Mouse (Mus musculus): ENCODE results near the gene Olfr1051. TPM values are rescaled to one million over a fixed set of nuclear protein-coding genes. Genes with fewer than 3 reads are reported as not detected.
"Not testable (repeated sequence)": the region's sequence is repeated elsewhere in the genome, so short reads cannot be mapped to it uniquely, and the experiment has no call there.

Olfr1051 gene
- polyA plus RNA-seq (2012; rRNA removed): not detected in 2 replicates
- not detected in 2 replicates for polyA plus RNA-seq (2014; fragmentation: Nextera tagmentation; extraction: Ambion mirVana)

DNA sequence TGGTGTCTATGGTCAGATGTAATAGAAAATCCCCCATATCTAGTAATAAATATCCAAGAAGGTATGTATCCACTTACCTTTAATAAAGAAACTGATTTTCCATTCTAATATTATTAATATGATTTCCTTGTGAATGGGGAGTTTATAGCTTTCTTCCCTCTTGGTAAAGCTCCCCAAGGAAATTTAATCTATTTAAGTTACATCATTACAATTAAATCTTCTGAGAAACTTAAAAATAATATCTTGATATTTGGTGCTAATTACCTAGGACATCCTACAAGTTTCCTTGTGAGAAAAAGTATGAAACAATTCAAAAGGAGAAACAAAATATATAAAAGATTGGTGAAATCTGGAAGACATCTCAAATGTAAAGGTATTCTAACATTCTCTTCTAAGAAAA is at the start of gene Olfr1051:
TSS of gene Olfr1051 (minus strand) at position 101 of the 400 bp plus-strand sequence.
- not testable (repeated sequence) for H3K4me1 ChIP-seq (replicated peaks; ENCODE audit: control insufficient read depth in 2 of 2, insufficient read depth in 2 of 2, low read length in 1 of 2); ATAC-seq (ENCODE audit: insufficient read depth); H3K27ac ChIP-seq; DNase-seq (ENCODE audit: low read depth in 3 of 3, low spot score in 3 of 3); H3K4me3 ChIP-seq (ENCODE audit: insufficient read depth in 1 of 2, low read depth in 2 of 2, low read length in 2 of 2); H3K9ac ChIP-seq (replicated peaks); H3K9me3 ChIP-seq (ENCODE audit: control insufficient read depth, low read length); H3K4me2 ChIP-seq (ENCODE audit: low read depth); H3K27me3 ChIP-seq (ENCODE audit: control insufficient read depth, insufficient read depth, low read length); H3K36me3 ChIP-seq (replicated peaks; ENCODE audit: control insufficient read depth, insufficient read depth, low read depth)

DNA sequence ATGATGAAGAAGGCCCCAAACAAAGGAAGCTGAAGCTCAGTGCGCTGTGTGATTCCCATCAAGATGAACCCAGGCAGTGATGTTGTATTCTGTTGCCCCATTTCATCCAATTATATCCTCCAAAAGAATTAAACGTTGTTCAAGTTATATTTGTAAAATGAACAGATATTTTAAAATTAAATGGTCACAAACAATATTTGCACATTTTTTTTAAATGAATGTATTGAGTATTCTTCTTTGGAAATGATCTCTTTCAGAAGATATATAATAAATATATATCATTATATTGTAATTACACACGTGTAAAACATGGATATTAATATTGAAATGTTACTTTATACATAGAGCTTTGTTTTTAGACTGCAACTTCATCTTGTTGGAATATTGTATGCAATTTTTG is 36.3 kb upstream of the Olfr1051 start, which contains the start of gene Olfr1053:
TSS of gene Olfr1053 (minus strand) at position 101 of the 400 bp plus-strand sequence.
- ATAC-seq (ENCODE audit: insufficient read depth): no peak
- Histone ChIP-seq H3K4me2 (ENCODE audit: low read depth) (no peak within 1 kb of the TSS), H3K27ac (no peak within 1 kb of the TSS), H3K9me3 (ENCODE audit: control insufficient read depth, low read length) (no peaks in the 10 kb centered on the region), H3K4me1 (replicated peaks; ENCODE audit: control insufficient read depth in 2 of 2, insufficient read depth in 2 of 2, low read length in 1 of 2) (no peaks in the 10 kb centered on the region), H3K9ac (replicated peaks) (no peak within 1 kb of the TSS), H3K27me3 (ENCODE audit: control insufficient read depth, insufficient read depth, low read length) (no peaks in the 10 kb centered on the region), H3K4me3 (ENCODE audit: insufficient read depth in 1 of 2, low read depth in 2 of 2, low read length in 2 of 2) (no peak within 1 kb of the TSS), H3K36me3 (replicated peaks; ENCODE audit: control insufficient read depth, insufficient read depth, low read depth) (no peaks in the 10 kb centered on the region)
- TF ChIP-seq EP300 (IDR thresholded peaks at IDR 0.05; ENCODE audit: low read depth) (no peak), CTCF (IDR thresholded peaks at IDR 0.05; ENCODE audit: low read depth) (no peak)
- 40% methylated on average over 3 of the region's 3 CpGs for WGBS (ENCODE audit: insufficient replicate concordance)
- no peak for DNase-seq (ENCODE audit: low read depth in 3 of 3, low spot score in 3 of 3)

DNA sequence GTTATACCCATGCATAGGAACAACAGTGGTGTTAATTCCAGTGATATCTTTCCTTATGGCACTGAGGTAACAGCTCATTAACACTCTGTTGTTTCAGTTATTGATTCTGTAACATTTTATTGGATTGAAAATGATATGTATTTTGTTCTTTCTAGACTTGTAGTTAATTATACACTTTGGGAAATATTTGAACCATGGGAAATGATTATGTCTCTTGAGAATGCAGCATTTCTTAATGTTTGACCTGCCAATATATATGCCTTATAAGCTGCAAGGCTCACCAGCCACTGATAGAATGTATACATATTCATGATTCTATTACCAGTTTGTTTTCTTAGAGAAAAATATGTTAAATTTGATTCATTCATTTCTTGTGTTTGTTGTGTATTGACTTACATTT is 13.3 kb upstream of the Olfr1051 start, which contains the start of gene Olfr1052:
TSS of gene Olfr1052 (plus strand) at position 301 of the 400 bp plus-strand sequence.
- Histone ChIP-seq H3K36me3 (replicated peaks; ENCODE audit: control insufficient read depth, insufficient read depth, low read depth) (no peaks in the 10 kb centered on the region), H3K4me3 (ENCODE audit: insufficient read depth in 1 of 2, low read depth in 2 of 2, low read length in 2 of 2) (no peak within 1 kb of the TSS), H3K27me3 (ENCODE audit: control insufficient read depth, insufficient read depth, low read length) (no peaks in the 10 kb centered on the region), H3K9ac (replicated peaks) (no peak within 1 kb of the TSS), H3K27ac (no peak within 1 kb of the TSS), H3K4me1 (replicated peaks; ENCODE audit: control insufficient read depth in 2 of 2, insufficient read depth in 2 of 2, low read length in 1 of 2) (no peaks in the 10 kb centered on the region), H3K9me3 (ENCODE audit: control insufficient read depth, low read length) (no peaks in the 10 kb centered on the region), H3K4me2 (ENCODE audit: low read depth) (no peak within 1 kb of the TSS)
- no peak for ATAC-seq (ENCODE audit: insufficient read depth)
- no peak for DNase-seq (ENCODE audit: low read depth in 3 of 3, low spot score in 3 of 3)
- TF ChIP-seq CTCF (IDR thresholded peaks at IDR 0.05; ENCODE audit: low read depth) (no peak), EP300 (IDR thresholded peaks at IDR 0.05; ENCODE audit: low read depth) (no peak)

DNA sequence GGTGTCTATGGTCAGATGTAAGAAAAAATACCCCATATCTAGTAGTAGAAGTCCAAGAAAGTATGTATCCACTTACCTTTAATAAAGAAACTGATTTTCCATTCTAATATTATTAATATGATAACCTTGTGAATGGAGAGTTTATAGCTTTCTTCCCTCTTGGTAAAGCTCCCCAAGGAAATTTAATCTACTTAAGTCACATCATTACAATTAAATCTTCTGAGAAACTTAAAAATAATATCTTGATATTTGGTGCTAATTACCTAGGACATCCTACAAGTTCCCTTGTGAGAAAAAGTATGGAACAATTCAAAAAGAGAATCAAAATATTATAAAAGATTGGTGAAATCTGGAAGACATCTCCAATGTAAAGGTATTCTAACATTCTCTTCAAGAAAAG is 20.7 kb downstream of the Olfr1051 start, which contains the start of gene Olfr1049:
TSS of gene Olfr1049 (minus strand) at position 101 of the 400 bp plus-strand sequence.
- H3K9ac ChIP-seq (replicated peaks); H3K27me3 ChIP-seq (ENCODE audit: control insufficient read depth, insufficient read depth, low read length); H3K4me1 ChIP-seq (replicated peaks; ENCODE audit: control insufficient read depth in 2 of 2, insufficient read depth in 2 of 2, low read length in 1 of 2); ATAC-seq (ENCODE audit: insufficient read depth); H3K36me3 ChIP-seq (replicated peaks; ENCODE audit: control insufficient read depth, insufficient read depth, low read depth); H3K4me2 ChIP-seq (ENCODE audit: low read depth); H3K27ac ChIP-seq; H3K9me3 ChIP-seq (ENCODE audit: control insufficient read depth, low read length); DNase-seq (ENCODE audit: low read depth in 3 of 3, low spot score in 3 of 3); H3K4me3 ChIP-seq (ENCODE audit: insufficient read depth in 1 of 2, low read depth in 2 of 2, low read length in 2 of 2): not testable (repeated sequence)

DNA sequence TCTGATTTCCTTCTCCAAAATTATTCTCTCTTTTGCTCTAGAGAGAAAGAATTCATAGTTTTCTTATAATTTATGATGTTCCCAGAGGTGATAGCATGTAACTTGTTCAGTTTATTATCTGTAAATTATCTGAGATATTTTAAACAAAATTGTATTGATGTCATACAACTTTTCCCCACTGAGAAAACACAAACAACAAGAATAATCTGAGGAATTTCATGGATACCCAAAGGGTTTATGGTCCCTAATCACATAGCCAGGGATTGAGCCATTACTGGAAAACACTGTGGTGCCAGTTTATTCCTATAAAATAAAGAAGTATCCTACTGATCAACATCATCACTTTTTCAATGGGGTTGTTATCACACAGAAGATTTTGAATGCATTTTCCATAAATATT is 38.7 kb downstream of the Olfr1051 start, which contains the start of gene Olfr1048:
TSS of gene Olfr1048 (minus strand) at position 101 of the 400 bp plus-strand sequence.
- Histone ChIP-seq H3K9me3 (ENCODE audit: control insufficient read depth, low read length) (no peaks in the 10 kb centered on the region), H3K36me3 (replicated peaks; ENCODE audit: control insufficient read depth, insufficient read depth, low read depth) (no peaks in the 10 kb centered on the region), H3K9ac (replicated peaks) (no peak within 1 kb of the TSS), H3K4me2 (ENCODE audit: low read depth) (no peak within 1 kb of the TSS), H3K27me3 (ENCODE audit: control insufficient read depth, insufficient read depth, low read length) (no peaks in the 10 kb centered on the region), H3K4me1 (replicated peaks; ENCODE audit: control insufficient read depth in 2 of 2, insufficient read depth in 2 of 2, low read length in 1 of 2) (no peaks in the 10 kb centered on the region), H3K4me3 (ENCODE audit: insufficient read depth in 1 of 2, low read depth in 2 of 2, low read length in 2 of 2) (no peak within 1 kb of the TSS), H3K27ac (no peak within 1 kb of the TSS)
- DNase-seq (ENCODE audit: low read depth in 3 of 3, low spot score in 3 of 3): no peak
- no peak for ATAC-seq (ENCODE audit: insufficient read depth)
- TF ChIP-seq CTCF (IDR thresholded peaks at IDR 0.05; ENCODE audit: low read depth) (no peak), EP300 (IDR thresholded peaks at IDR 0.05; ENCODE audit: low read depth) (no peak)

DNA sequence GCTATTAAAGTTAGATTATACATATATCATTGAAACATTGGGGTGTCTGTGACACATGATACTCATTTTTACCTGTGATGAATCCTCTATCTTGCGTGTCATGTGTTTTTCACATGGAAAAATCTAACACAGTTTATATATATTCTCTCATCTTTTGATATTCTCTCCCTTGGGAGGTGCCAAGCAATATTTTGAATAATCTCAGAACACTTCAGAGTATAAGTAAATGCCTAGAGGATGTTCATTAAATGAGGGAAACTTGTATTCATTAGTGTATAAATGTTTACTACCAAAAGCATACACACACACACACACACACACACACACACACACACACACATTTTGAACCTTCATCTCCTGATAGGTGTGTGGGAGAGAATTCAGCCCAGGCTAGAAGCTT is 47.6 kb downstream of the Olfr1051 start, which contains the start of gene Olfr1047:
TSS of gene Olfr1047 (minus strand) at position 101 of the 400 bp plus-strand sequence.
- H3K9me3 ChIP-seq (ENCODE audit: control insufficient read depth, low read length): no peaks in the 10 kb centered on the region
- DNase-seq (ENCODE audit: low read depth in 3 of 3, low spot score in 3 of 3) (no peak), ATAC-seq (ENCODE audit: insufficient read depth) (no peak)
- no peaks in the 10 kb centered on the region for H3K4me1 ChIP-seq (replicated peaks; ENCODE audit: control insufficient read depth in 2 of 2, insufficient read depth in 2 of 2, low read length in 1 of 2)
- no peaks in the 10 kb centered on the region for H3K36me3 ChIP-seq (replicated peaks; ENCODE audit: control insufficient read depth, insufficient read depth, low read depth)
- H3K4me2 ChIP-seq (ENCODE audit: low read depth): no peak within 1 kb of the TSS
- WGBS (ENCODE audit: insufficient replicate concordance): 54% methylated on average over 1 of the region's 1 CpGs
- no peak within 1 kb of the TSS for H3K4me3 ChIP-seq (ENCODE audit: insufficient read depth in 1 of 2, low read depth in 2 of 2, low read length in 2 of 2)
- H3K27me3 ChIP-seq (ENCODE audit: control insufficient read depth, insufficient read depth, low read length): no peaks in the 10 kb centered on the region
- H3K27ac ChIP-seq: no peak within 1 kb of the TSS
- TF ChIP-seq CTCF (IDR thresholded peaks at IDR 0.05; ENCODE audit: low read depth) (no peak), EP300 (IDR thresholded peaks at IDR 0.05; ENCODE audit: low read depth) (no peak)
- H3K9ac ChIP-seq (replicated peaks): no peak within 1 kb of the TSS

Other genes with a start within 250 kb of the Olfr1051 start
- gene Olfr1034, start 233.2 kb downstream of the Olfr1051 start, polyA plus RNA-seq (2012; rRNA removed): 0.06 TPM in 2 replicates
- 0.04 TPM in 1 of 2 replicates, not detected in the other for gene Olfr1034, start 233.2 kb downstream of the Olfr1051 start, polyA plus RNA-seq (2014; fragmentation: Nextera tagmentation; extraction: Ambion mirVana)
- gene Olfr1036, start 205.1 kb downstream of the Olfr1051 start, polyA plus RNA-seq (2012; rRNA removed): not detected in 2 replicates
- not detected in 2 replicates for gene Olfr1036, start 205.1 kb downstream of the Olfr1051 start, polyA plus RNA-seq (2014; fragmentation: Nextera tagmentation; extraction: Ambion mirVana)
- gene Olfr1037, start 191.7 kb downstream of the Olfr1051 start, polyA plus RNA-seq (2012; rRNA removed): not detected in 2 replicates
- not detected in 2 replicates for gene Olfr1037, start 191.7 kb downstream of the Olfr1051 start, polyA plus RNA-seq (2014; fragmentation: Nextera tagmentation; extraction: Ambion mirVana)
- gene Olfr1039, start 143.2 kb downstream of the Olfr1051 start, polyA plus RNA-seq (2012; rRNA removed): not detected in 2 replicates
- not detected in 2 replicates for gene Olfr1039, start 143.2 kb downstream of the Olfr1051 start, polyA plus RNA-seq (2014; fragmentation: Nextera tagmentation; extraction: Ambion mirVana)
- gene Olfr1040, start 132.4 kb downstream of the Olfr1051 start, polyA plus RNA-seq (2012; rRNA removed): not detected in 2 replicates
- gene Olfr1040, start 132.4 kb downstream of the Olfr1051 start, polyA plus RNA-seq (2014; fragmentation: Nextera tagmentation; extraction: Ambion mirVana): not detected in 2 replicates
- gene Olfr1042, start 117.2 kb downstream of the Olfr1051 start, polyA plus RNA-seq (2012; rRNA removed): not detected in 2 replicates
- not detected in 2 replicates for gene Olfr1042, start 117.2 kb downstream of the Olfr1051 start, polyA plus RNA-seq (2014; fragmentation: Nextera tagmentation; extraction: Ambion mirVana)
- gene Olfr1043, start 111.6 kb downstream of the Olfr1051 start, polyA plus RNA-seq (2012; rRNA removed): not detected in 2 replicates
- not detected in 2 replicates for gene Olfr1043, start 111.6 kb downstream of the Olfr1051 start, polyA plus RNA-seq (2014; fragmentation: Nextera tagmentation; extraction: Ambion mirVana)
- not detected in 2 replicates for gene Olfr1044, start 101.3 kb downstream of the Olfr1051 start, polyA plus RNA-seq (2012; rRNA removed)
- gene Olfr1044, start 101.3 kb downstream of the Olfr1051 start, polyA plus RNA-seq (2014; fragmentation: Nextera tagmentation; extraction: Ambion mirVana): not detected in 2 replicates
- gene Olfr52, start 93.4 kb downstream of the Olfr1051 start, polyA plus RNA-seq (2012; rRNA removed): not detected in 2 replicates
- not detected in 2 replicates for gene Olfr52, start 93.4 kb downstream of the Olfr1051 start, polyA plus RNA-seq (2014; fragmentation: Nextera tagmentation; extraction: Ambion mirVana)
- gene Olfr1045, start 76.1 kb downstream of the Olfr1051 start, polyA plus RNA-seq (2012; rRNA removed): not detected in 2 replicates
- gene Olfr1045, start 76.1 kb downstream of the Olfr1051 start, polyA plus RNA-seq (2014; fragmentation: Nextera tagmentation; extraction: Ambion mirVana): not detected in 2 replicates
- not detected in 2 replicates for gene Olfr1046, start 59.8 kb downstream of the Olfr1051 start, polyA plus RNA-seq (2012; rRNA removed)
- not detected in 2 replicates for gene Olfr1046, start 59.8 kb downstream of the Olfr1051 start, polyA plus RNA-seq (2014; fragmentation: Nextera tagmentation; extraction: Ambion mirVana)
- not detected in 2 replicates for gene Olfr1047, start 47.7 kb downstream of the Olfr1051 start, polyA plus RNA-seq (2012; rRNA removed)
- gene Olfr1047, start 47.7 kb downstream of the Olfr1051 start, polyA plus RNA-seq (2014; fragmentation: Nextera tagmentation; extraction: Ambion mirVana): not detected in 2 replicates
- not detected in 2 replicates for gene Olfr1048, start 38.8 kb downstream of the Olfr1051 start, polyA plus RNA-seq (2012; rRNA removed)
- gene Olfr1048, start 38.8 kb downstream of the Olfr1051 start, polyA plus RNA-seq (2014; fragmentation: Nextera tagmentation; extraction: Ambion mirVana): not detected in 2 replicates
- not detected in 2 replicates for gene Olfr1049, start 20.8 kb downstream of the Olfr1051 start, polyA plus RNA-seq (2012; rRNA removed)
- gene Olfr1049, start 20.8 kb downstream of the Olfr1051 start, polyA plus RNA-seq (2014; fragmentation: Nextera tagmentation; extraction: Ambion mirVana): not detected in 2 replicates
- gene Olfr1052, start 13.4 kb upstream of the Olfr1051 start, polyA plus RNA-seq (2012; rRNA removed): not detected in 2 replicates
- not detected in 2 replicates for gene Olfr1052, start 13.4 kb upstream of the Olfr1051 start, polyA plus RNA-seq (2014; fragmentation: Nextera tagmentation; extraction: Ambion mirVana)
- not detected in 2 replicates for gene Olfr1053, start 36.2 kb upstream of the Olfr1051 start, polyA plus RNA-seq (2012; rRNA removed)
- gene Olfr1053, start 36.2 kb upstream of the Olfr1051 start, polyA plus RNA-seq (2014; fragmentation: Nextera tagmentation; extraction: Ambion mirVana): not detected in 2 replicates
- gene Olfr1054, start 56.3 kb upstream of the Olfr1051 start, polyA plus RNA-seq (2012; rRNA removed): not detected in 2 replicates
- not detected in 2 replicates for gene Olfr1054, start 56.3 kb upstream of the Olfr1051 start, polyA plus RNA-seq (2014; fragmentation: Nextera tagmentation; extraction: Ambion mirVana)
- gene Olfr1055, start 71.2 kb upstream of the Olfr1051 start, polyA plus RNA-seq (2012; rRNA removed): not detected in 2 replicates
- not detected in 2 replicates for gene Olfr1055, start 71.2 kb upstream of the Olfr1051 start, polyA plus RNA-seq (2014; fragmentation: Nextera tagmentation; extraction: Ambion mirVana)
- gene Olfr1056, start 83.4 kb upstream of the Olfr1051 start, polyA plus RNA-seq (2012; rRNA removed): not detected in 2 replicates
- gene Olfr1056, start 83.4 kb upstream of the Olfr1051 start, polyA plus RNA-seq (2014; fragmentation: Nextera tagmentation; extraction: Ambion mirVana): not detected in 2 replicates
- not detected in 2 replicates for gene Olfr1057, start 99.3 kb upstream of the Olfr1051 start, polyA plus RNA-seq (2012; rRNA removed)
- gene Olfr1057, start 99.3 kb upstream of the Olfr1051 start, polyA plus RNA-seq (2014; fragmentation: Nextera tagmentation; extraction: Ambion mirVana): not detected in 2 replicates
- not detected in 2 replicates for gene Olfr1058, start 109.5 kb upstream of the Olfr1051 start, polyA plus RNA-seq (2012; rRNA removed)
- not detected in 2 replicates for gene Olfr1058, start 109.5 kb upstream of the Olfr1051 start, polyA plus RNA-seq (2014; fragmentation: Nextera tagmentation; extraction: Ambion mirVana)
- gene Olfr1061, start 135.0 kb upstream of the Olfr1051 start, polyA plus RNA-seq (2012; rRNA removed): not detected in 2 replicates
- not detected in 2 replicates for gene Olfr1061, start 135.0 kb upstream of the Olfr1051 start, polyA plus RNA-seq (2014; fragmentation: Nextera tagmentation; extraction: Ambion mirVana)
- gene Olfr1062, start 147.7 kb upstream of the Olfr1051 start, polyA plus RNA-seq (2012; rRNA removed): not detected in 2 replicates
- not detected in 2 replicates for gene Olfr1062, start 147.7 kb upstream of the Olfr1051 start, polyA plus RNA-seq (2014; fragmentation: Nextera tagmentation; extraction: Ambion mirVana)
- not detected in 2 replicates for gene Olfr1065, start 171.5 kb upstream of the Olfr1051 start, polyA plus RNA-seq (2012; rRNA removed)
- gene Olfr1065, start 171.5 kb upstream of the Olfr1051 start, polyA plus RNA-seq (2014; fragmentation: Nextera tagmentation; extraction: Ambion mirVana): not detected in 2 replicates
- gene Olfr1066, start 177.2 kb upstream of the Olfr1051 start, polyA plus RNA-seq (2012; rRNA removed): not detected in 2 replicates
- gene Olfr1066, start 177.2 kb upstream of the Olfr1051 start, polyA plus RNA-seq (2014; fragmentation: Nextera tagmentation; extraction: Ambion mirVana): not detected in 2 replicates
- gene Olfr228, start 208.3 kb upstream of the Olfr1051 start, polyA plus RNA-seq (2012; rRNA removed): not detected in 2 replicates
- not detected in 2 replicates for gene Olfr228, start 208.3 kb upstream of the Olfr1051 start, polyA plus RNA-seq (2014; fragmentation: Nextera tagmentation; extraction: Ambion mirVana)
- gene Olfr1076, start 229.4 kb upstream of the Olfr1051 start, polyA plus RNA-seq (2012; rRNA removed): not detected in 2 replicates
- gene Olfr1076, start 229.4 kb upstream of the Olfr1051 start, polyA plus RNA-seq (2014; fragmentation: Nextera tagmentation; extraction: Ambion mirVana): not detected in 2 replicates